Mouse (Mus musculus) MEL (cell line): ENCODE measurements around the gene 4933428G20Rik. TPM values are rescaled to one million over a fixed set of nuclear protein-coding genes. Genes with fewer than 3 reads are reported as not detected.

ENCODE experiments used
- DNase-seq: peaks from one replicate; pipeline ENCODE4 v3.0.0; 2011; ENCODE audit warnings: low read depth, low spot score
- H3K27ac ChIP-seq: 2 replicates; pipeline ENCODE4 v1.5.1; 2012; ENCODE audit warnings: low read depth, mild to moderate bottlenecking, control low read depth, low read length, moderate library complexity; ENCODE audit not compliant: control insufficient read depth
- H3K27me3 ChIP-seq, 2 experiments: fragments of 150-350 bp in 1 of 2; sonication (generic) in 1 of 2; 2 replicates each; pipeline ENCODE4 v1.6.1; 2012; ENCODE audit warnings: low read length in 2 of 2, mild to moderate bottlenecking in 2 of 2, improper control_type of control experiment in 1 of 2, moderate library complexity in 1 of 2; ENCODE audit not compliant: insufficient read depth in 2 of 2, control insufficient read depth in 1 of 2
- H3K36me3 ChIP-seq, 2 experiments: 2 replicates each; pipeline ENCODE4 v1.6.1; 2012 to 2014; ENCODE audit warnings: low read length in 2 of 2, improper control_type of control experiment in 1 of 2, inconsistent platforms in 1 of 2, mild to moderate bottlenecking in 1 of 2; ENCODE audit not compliant: insufficient read depth in 2 of 2, control insufficient read depth in 1 of 2
- H3K4me1 ChIP-seq, 2 experiments: fragments of 150-350 bp in 1 of 2; sonication (generic) in 1 of 2; 2 replicates each; pipeline ENCODE4 v1.6.1; 2012; ENCODE audit warnings: low read length in 2 of 2, improper control_type of control experiment in 1 of 2, mild to moderate bottlenecking in 1 of 2; ENCODE audit not compliant: insufficient read depth in 2 of 2, control insufficient read depth in 1 of 2
- H3K4me3 ChIP-seq, 2 experiments: fragments of 150-350 bp in 1 of 2; sonication (generic) in 1 of 2; 2 replicates each; pipeline ENCODE4 v1.5.1; 2012; ENCODE audit warnings: low read depth in 2 of 2, low read length in 2 of 2, mild to moderate bottlenecking in 2 of 2, moderate library complexity in 2 of 2, control low read depth in 1 of 2, improper control_type of control experiment in 1 of 2; ENCODE audit not compliant: control insufficient read depth in 1 of 2, insufficient read depth in 1 of 2
- H3K79me2 ChIP-seq: 2 replicates; pipeline ENCODE4 v1.6.1; 2012; ENCODE audit warnings: mild to moderate bottlenecking, low read length, moderate library complexity; ENCODE audit not compliant: control insufficient read depth, poor library complexity, insufficient read depth
- H3K9ac ChIP-seq: 2 replicates; pipeline ENCODE4 v1.6.1; 2012; ENCODE audit warnings: low read depth, mild to moderate bottlenecking, control low read depth, low read length, moderate library complexity; ENCODE audit not compliant: control insufficient read depth, poor library complexity, severe bottlenecking
- H3K9me3 ChIP-seq: fragments of 150-350 bp; sonication (generic); replicated peaks from 2 replicates; pipeline ENCODE4 v1.6.1; 2012; ENCODE audit warnings: mild to moderate bottlenecking, low read length, improper control_type of control experiment, moderate library complexity; ENCODE audit not compliant: insufficient read depth
- BHLHE40 ChIP-seq: IDR thresholded peaks from 2 replicates; pipeline ENCODE4 v1.6.1; 2012; ENCODE audit warnings: low read depth, mild to moderate bottlenecking, inconsistent platforms, low read length, improper control_type of control experiment, borderline replicate concordance
- CTCF ChIP-seq, 3 experiments: IDR thresholded peaks in 2 of 3; conservative IDR thresholded peaks in 1 of 3; 2 replicates each; pipeline ENCODE4 v1.5.1; 2011 to 2012; ENCODE audit warnings: low read length in 3 of 3, low read depth in 2 of 3, mild to moderate bottlenecking in 2 of 3, improper control_type of control experiment in 1 of 3, inconsistent platforms in 1 of 3, mixed read lengths in 1 of 3, moderate library complexity in 1 of 3; ENCODE audit not compliant: control insufficient read depth in 1 of 3, insufficient read depth in 1 of 3, poor library complexity in 1 of 3, severe bottlenecking in 1 of 3
- E2F4 ChIP-seq: IDR thresholded peaks from 2 replicates; pipeline ENCODE4 v1.6.1; 2011; ENCODE audit warnings: low read depth, low read length, improper control_type of control experiment, borderline replicate concordance
- ELF1 ChIP-seq: IDR thresholded peaks from 2 replicates; pipeline ENCODE4 v1.6.1; 2014; ENCODE audit warnings: low read depth, mild to moderate bottlenecking, inconsistent platforms, low read length, improper control_type of control experiment, moderate library complexity
- ETS1 ChIP-seq: IDR thresholded peaks from 2 replicates; pipeline ENCODE4 v1.6.1; 2012; ENCODE audit warnings: low read depth, mild to moderate bottlenecking, inconsistent platforms, low read length, improper control_type of control experiment, moderate library complexity
- GATA1 ChIP-seq: IDR thresholded peaks from 2 replicates; pipeline ENCODE4 v1.6.1; 2011; ENCODE audit warnings: low read depth, low read length, improper control_type of control experiment
- JUND ChIP-seq: IDR thresholded peaks from 2 replicates; pipeline ENCODE4 v1.6.1; 2011; ENCODE audit warnings: low read depth, mild to moderate bottlenecking, improper control_type of control experiment, low read length
- MAX ChIP-seq: IDR thresholded peaks from 2 replicates; pipeline ENCODE4 v1.6.1; 2011; ENCODE audit warnings: low read length, improper control_type of control experiment
- MYC ChIP-seq: IDR thresholded peaks from 2 replicates; pipeline ENCODE4 v1.6.1; 2011; ENCODE audit warnings: low read depth, mild to moderate bottlenecking, low read length, improper control_type of control experiment, moderate library complexity
- RAD21 ChIP-seq: IDR thresholded peaks from 2 replicates; pipeline ENCODE4 v1.6.1; 2011; ENCODE audit warnings: mild to moderate bottlenecking, low read depth, low read length, improper control_type of control experiment
- SIN3A ChIP-seq: IDR thresholded peaks from 2 replicates; pipeline ENCODE4 v1.6.1; 2012; ENCODE audit warnings: low read length, improper control_type of control experiment, inconsistent platforms
- SMC3 ChIP-seq: IDR thresholded peaks from 2 replicates; pipeline ENCODE4 v1.6.1; 2011; ENCODE audit warnings: low read depth, low read length, improper control_type of control experiment
- TBP ChIP-seq: IDR thresholded peaks from 2 replicates; pipeline ENCODE4 v1.8.0; 2011; ENCODE audit warnings: low read depth, low read length, improper control_type of control experiment
- UBTF ChIP-seq: IDR thresholded peaks from 2 replicates; pipeline ENCODE4 v1.6.1; 2012; ENCODE audit warnings: low read depth, mild to moderate bottlenecking, inconsistent platforms, low read length, improper control_type of control experiment, moderate library complexity, borderline replicate concordance; ENCODE audit not compliant: insufficient read depth
- USF1 ChIP-seq: IDR thresholded peaks from 2 replicates; pipeline ENCODE4 v1.6.1; 2014; ENCODE audit warnings: low read depth, mild to moderate bottlenecking, inconsistent platforms, low read length, improper control_type of control experiment, moderate library complexity
- ZC3H11A ChIP-seq: IDR thresholded peaks from 2 replicates; pipeline ENCODE4 v1.6.1; 2012; ENCODE audit warnings: low read depth, mild to moderate bottlenecking, inconsistent platforms, low read length, improper control_type of control experiment
- polyA plus RNA-seq, 2 experiments: library from polyadenylated mRNA; stranded (reverse) in 1 of 2; unstranded in 1 of 2; fragments of >175 nt in 1 of 2; fragments of >200 nt in 1 of 2; gene quantifications; 2 replicates each; pipeline versions ENCODE4 v1.2.1 to v1.2.4; 2012; ENCODE audit warnings: low replicate concordance in 2 of 2, low read depth in 1 of 2; ENCODE audit not compliant: insufficient read length in 2 of 2, insufficient read depth in 1 of 2, missing spikeins in 1 of 2
- total RNA-seq: library from RNA; depleted of rRNA; stranded (reverse); fragments of 300-350 nt; gene quantifications from 2 replicates; pipeline ENCODE4 v1.2.3, GENCODE M21; 2012

Gene 4933428G20Rik
- total and polyA plus RNA-seq, 3 experiments: 0.15 TPM; not detected in 2

DNA sequence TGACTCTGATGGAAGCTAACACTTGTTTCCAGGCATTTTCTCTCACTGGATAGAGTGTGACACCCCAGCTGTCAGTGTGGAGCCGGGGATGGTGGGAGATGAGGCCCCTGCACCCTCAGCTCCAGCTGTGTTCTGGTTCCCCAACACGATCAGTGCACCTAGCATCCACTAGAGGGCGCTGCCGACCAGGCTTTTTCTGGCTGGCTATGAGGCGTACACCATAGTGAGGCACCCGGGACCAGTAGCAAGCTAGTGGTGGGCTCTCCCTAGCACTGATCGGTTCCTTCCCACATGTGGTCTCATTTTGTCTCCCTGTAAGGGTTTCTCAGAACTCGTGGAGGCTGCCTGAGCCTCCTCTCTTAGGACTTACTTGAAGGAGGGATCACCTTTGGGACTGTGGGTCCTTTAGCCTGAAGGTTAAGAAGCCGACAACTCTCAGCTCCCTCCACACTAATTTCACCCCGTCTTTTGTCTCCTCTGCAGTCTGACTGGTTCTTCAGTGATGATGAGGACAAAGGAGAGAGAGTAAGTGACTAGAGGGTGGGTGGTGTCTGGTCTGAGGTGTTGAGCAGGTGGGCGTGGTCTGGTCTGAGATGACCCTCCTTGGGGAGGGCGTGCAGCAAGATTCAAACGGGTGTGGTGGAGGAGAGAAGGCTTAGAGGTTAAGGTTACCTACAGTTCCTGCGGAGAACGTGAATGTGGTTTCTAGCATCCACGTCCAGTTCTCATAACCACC is 10.4 kb downstream of the 4933428G20Rik start:
- Histone ChIP-seq H3K9me3 (no peaks in the 10 kb centered on the region), H3K9ac (no peak overlapping the region), H3K79me2 (no peaks in the 10 kb centered on the region), H3K27me3 (no peaks in the 10 kb centered on the region), H3K4me1 (no peaks in the 10 kb centered on the region), H3K27ac (no peak overlapping the region), H3K36me3 (no peaks in the 10 kb centered on the region)
- DNase-seq: peak; percentile 85
- no peak for TF ChIP-seq USF1
- TF ChIP-seq BHLHE40: peak; percentile 51
- TF ChIP-seq CTCF (IDR thresholded peaks at IDR 0.05 in 2 of 3, conservative IDR thresholded peaks at IDR 0.05 in 1 of 3; ENCODE audit: control insufficient read depth in 1 of 3, insufficient read depth in 1 of 3, low read depth in 2 of 3, low read length in 3 of 3, poor library complexity in 1 of 3, severe bottlenecking in 1 of 3): peak; percentile 96 to 100 (median 99)
- TF ChIP-seq ZC3H11A: peak; percentile 93
- peak; percentile 40; the same call in 1 of the 2 replicates for TF ChIP-seq SIN3A
- TF ChIP-seq RAD21: peak; percentile 99
- no peak for TF ChIP-seq MYC
- TF ChIP-seq SMC3: peak; percentile 95
- no peak for TF ChIP-seq GATA1
- TF ChIP-seq, all 39 proteins: peak for 6
- H3K4me3 ChIP-seq: no peak overlapping the region

DNA sequence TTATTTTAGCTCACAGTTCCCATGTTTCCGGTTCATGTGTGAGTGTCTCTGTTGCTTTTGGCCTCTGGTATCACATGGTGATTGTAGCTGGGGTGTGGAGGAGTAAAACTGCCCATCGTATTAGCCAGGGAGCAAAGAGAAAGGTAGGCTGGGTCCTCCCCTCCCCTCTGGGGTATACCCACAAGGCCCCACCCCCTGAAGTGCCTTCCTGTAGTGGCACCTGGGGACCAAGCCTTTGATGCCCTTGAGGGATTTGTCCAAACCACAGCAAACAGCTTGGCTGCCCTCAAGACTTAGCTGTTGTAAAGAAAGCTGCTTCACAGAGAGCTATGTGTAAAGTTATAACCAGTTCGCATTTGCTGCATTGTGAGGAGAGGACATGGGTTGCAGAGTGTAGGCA is 12.5 kb downstream of the 4933428G20Rik start:
- no peak overlapping the region for H3K27ac ChIP-seq
- DNase-seq: no peak
- H3K79me2 ChIP-seq: no peaks in the 10 kb centered on the region
- no peak for TF ChIP-seq UBTF
- no peak for TF ChIP-seq MAX
- no peak for TF ChIP-seq E2F4
- no peak for TF ChIP-seq TBP
- no peak for TF ChIP-seq BHLHE40
- H3K4me3 ChIP-seq: no peak overlapping the region
- H3K27me3 ChIP-seq: no peaks in the 10 kb centered on the region
- H3K9ac ChIP-seq: no peak overlapping the region
- H3K4me1 ChIP-seq: no peaks in the 10 kb centered on the region
- no peaks in the 10 kb centered on the region for H3K36me3 ChIP-seq
- H3K9me3 ChIP-seq: no peaks in the 10 kb centered on the region

DNA sequence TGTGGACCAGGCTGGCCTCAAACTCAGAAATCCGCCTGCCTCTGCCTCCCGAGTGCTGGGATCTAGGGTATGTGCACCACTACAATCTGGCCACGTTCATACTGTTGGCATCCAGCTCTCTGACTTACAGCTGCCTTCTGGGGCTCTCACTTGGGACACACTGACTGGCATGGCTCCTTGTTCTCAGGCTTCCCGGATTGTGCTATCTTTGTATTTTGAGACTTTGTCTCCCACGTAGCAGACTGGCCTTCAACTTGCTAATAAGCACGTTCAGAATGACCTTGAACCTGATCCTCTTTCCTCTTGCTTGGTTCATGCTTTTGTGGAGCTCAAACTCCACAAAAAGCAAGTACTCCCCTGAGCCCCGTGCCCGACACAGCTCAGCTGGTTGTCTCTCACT is 14.5 kb downstream of the 4933428G20Rik start:
- Histone ChIP-seq H3K4me3 (no peak overlapping the region), H3K9me3 (no peaks in the 10 kb centered on the region), H3K27ac (no peak overlapping the region), H3K4me1 (no peaks in the 10 kb centered on the region), H3K36me3 (no peaks in the 10 kb centered on the region), H3K27me3 (no peaks in the 10 kb centered on the region), H3K79me2 (no peaks in the 10 kb centered on the region), H3K9ac (no peak overlapping the region)
- TF ChIP-seq JUND: no peak
- TF ChIP-seq ELF1: no peak
- TF ChIP-seq SMC3: no peak
- TF ChIP-seq ETS1: no peak
- DNase-seq: no peak
